Mouse (Mus musculus) cerebellum, adult 9-10 months (tissue): ENCODE data around the gene Slc22a23.

Experiments
- DNase-seq: peaks from one replicate; pipeline ENCODE4 v3.0.0; 2022

The Slc22a23 gene

GRCm38 (mm10) chr13:34266942-34267660 lies 77.9 kb downstream of the Slc22a23 start:
- DNase-seq, result no peak

- no peak for DNase-seq
Measured at GRCm38 (mm10) chr13:34266067-34266466, 78.9 kb downstream of the Slc22a23 start.

- no peak for DNase-seq
Measured at GRCm38 (mm10) chr13:34265576-34265975, 79.4 kb downstream of the Slc22a23 start.

GRCm38 (mm10) chr13:34265022-34265565 lies 79.9 kb downstream of the Slc22a23 start:
- no peak for DNase-seq

GRCm38 (mm10) chr13:34264508-34264907 lies 80.5 kb downstream of the Slc22a23 start:
- DNase-seq, result no peak

- no peak for DNase-seq
Measured at GRCm38 (mm10) chr13:34258765-34259164, 86.2 kb downstream of the Slc22a23 start.

GRCm38 (mm10) chr13:34257177-34257576 lies 87.8 kb downstream of the Slc22a23 start:
- DNase-seq, result no peak

- no peak for DNase-seq
Measured at GRCm38 (mm10) chr13:34256676-34257075, 88.3 kb downstream of the Slc22a23 start.

GRCm38 (mm10) chr13:34255297-34255696 lies 89.7 kb downstream of the Slc22a23 start:
- DNase-seq, result no peak

- DNase-seq, result no peak
Measured at GRCm38 (mm10) chr13:34254691-34255090, 90.3 kb downstream of the Slc22a23 start.

GRCm38 (mm10) chr13:34253736-34254135 lies 91.2 kb downstream of the Slc22a23 start:
- no peak for DNase-seq

GRCm38 (mm10) chr13:34248941-34249920 lies 95.8 kb downstream of the Slc22a23 start:
- no peak for DNase-seq

- DNase-seq, result no peak
Measured at GRCm38 (mm10) chr13:34248107-34248506, 96.9 kb downstream of the Slc22a23 start.

- DNase-seq, result no peak
Measured at GRCm38 (mm10) chr13:34246821-34247220, 98.2 kb downstream of the Slc22a23 start.

- DNase-seq, result no peak
Measured at GRCm38 (mm10) chr13:34245216-34245615, 99.8 kb downstream of the Slc22a23 start.

GRCm38 (mm10) chr13:34244186-34244585 lies 100.8 kb downstream of the Slc22a23 start:
- peak; percentile 47 for DNase-seq

GRCm38 (mm10) chr13:34242211-34242610 lies 102.8 kb downstream of the Slc22a23 start:
- no peak for DNase-seq

- DNase-seq, result no peak
Measured at GRCm38 (mm10) chr13:34240087-34240428, 104.9 kb downstream of the Slc22a23 start.

GRCm38 (mm10) chr13:34239371-34240086 lies 105.5 kb downstream of the Slc22a23 start:
- no peak for DNase-seq

- DNase-seq, result no peak
Measured at GRCm38 (mm10) chr13:34238646-34239290, 106.2 kb downstream of the Slc22a23 start.

- DNase-seq, result no peak
Measured at GRCm38 (mm10) chr13:34235056-34235455, 109.9 kb downstream of the Slc22a23 start.

- no peak for DNase-seq
Measured at GRCm38 (mm10) chr13:34234439-34234838, 110.5 kb downstream of the Slc22a23 start.
